Mouse (Mus musculus) neural tube, embryonic 15.5 days (tissue): ENCODE data around the gene Dnm3. TPM values are rescaled to one million over a fixed set of nuclear protein-coding genes. Genes with fewer than 3 reads are reported as not detected.
A peak's percentile ranks its signal among the peaks of the same experiment; 100 is the strongest.

Experiments used
- ATAC-seq: fragments of 200-750 bp; cut with Nextera tagmentation; 2 replicates; pipeline ENCODE4 v1.8.0; 2017; ENCODE audit warnings: mild to moderate bottlenecking, moderate TSS enrichment, moderate library complexity; ENCODE audit not compliant: low FRiP score
- H3K27ac ChIP-seq: fragments of 300-500 bp; sonication (generic); replicated peaks from 2 replicates; pipeline ENCODE4 v1.5.1; 2015; ENCODE audit warnings: mild to moderate bottlenecking, inconsistent platforms
- H3K27me3 ChIP-seq: fragments of 300-500 bp; sonication (generic); replicated peaks from 2 replicates; pipeline ENCODE4 v1.6.1; 2015; ENCODE audit warnings: inconsistent platforms
- H3K36me3 ChIP-seq: fragments of 300-500 bp; sonication (generic); 2 replicates; pipeline ENCODE4 v1.6.1; 2015; ENCODE audit warnings: inconsistent platforms
- H3K4me1 ChIP-seq: fragments of 300-500 bp; sonication (generic); 2 replicates; pipeline ENCODE4 v1.6.1; 2015; ENCODE audit warnings: inconsistent platforms
- H3K4me2 ChIP-seq: fragments of 300-500 bp; sonication (generic); 2 replicates; pipeline ENCODE4 v1.6.1; 2015; ENCODE audit warnings: inconsistent platforms, mild to moderate bottlenecking, moderate library complexity
- H3K4me3 ChIP-seq: fragments of 300-500 bp; sonication (generic); replicated peaks from 2 replicates; pipeline ENCODE4 v1.5.1; 2015; ENCODE audit warnings: mild to moderate bottlenecking, inconsistent platforms
- H3K9ac ChIP-seq: fragments of 300-500 bp; sonication (generic); replicated peaks from 2 replicates; pipeline ENCODE4 v1.6.1; 2015; ENCODE audit warnings: mild to moderate bottlenecking, inconsistent platforms
- H3K9me3 ChIP-seq: fragments of 300-500 bp; sonication (generic); replicated peaks from 2 replicates; pipeline ENCODE4 v1.6.1; 2016; ENCODE audit warnings: inconsistent platforms
- WGBS: fragments of 180-500 bp; shearing (Covaris S2); methylation state at CpG from one replicate; pipeline ENCODE4 v1.1.7; 2015; ENCODE audit warnings: mixed read lengths; 5-methylcytosine and 5-hydroxymethylcytosine counted together
- polyA plus RNA-seq: library from polyadenylated mRNA; unstranded; fragments of >200 nt; fragmentation: Nextera tagmentation; extraction: Ambion mirVana; gene quantifications from 2 replicates; pipeline ENCODE4 v1.2.1, GENCODE M21; 2015

Dnm3 gene
- polyA plus RNA-seq, 1 experiment from 2014 or later: 60.8 TPM

- Histone ChIP-seq H3K4me2 (no peak overlapping the region), H3K9ac (no peak overlapping the region), H3K4me3 (no peak overlapping the region), H3K9me3 (no peaks in the 10 kb centered on the region), H3K27ac (peak overlapping the region; percentile 42; the same call in 1 of the 2 replicates), H3K36me3 (no peaks in the 10 kb centered on the region), H3K27me3 (no peaks in the 10 kb centered on the region), H3K4me1 (peaks cover 14% of the 10 kb centered on the region)
- 66% methylated on average over 10 of the region's 10 CpGs for WGBS
- no peak for ATAC-seq
These were observed 402.0 kb downstream of the Dnm3 start for GRCm38 (mm10) chr1:162075831-162076230.

DNA sequence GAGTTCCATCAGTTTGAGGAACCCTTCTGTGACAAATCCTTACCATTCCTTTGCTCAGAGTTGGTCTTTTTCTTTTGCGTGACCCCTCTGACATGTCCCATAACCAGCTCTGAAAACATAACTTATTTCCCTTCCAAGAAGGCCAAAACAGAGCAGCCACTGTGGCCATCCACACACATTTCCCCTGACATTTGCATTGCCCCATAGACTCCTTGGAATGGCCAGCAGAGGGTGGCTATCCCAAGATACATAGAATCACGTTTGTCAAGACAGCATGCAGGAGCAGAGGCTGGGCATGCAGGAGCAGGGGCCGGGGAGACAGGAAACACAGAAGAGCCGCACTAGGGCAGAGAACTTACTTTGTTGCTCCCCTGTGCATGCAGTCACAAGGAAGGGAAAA, 402.4 kb downstream of the Dnm3 start:
- 71% methylated on average over 4 of the region's 4 CpGs for WGBS
- Histone ChIP-seq H3K4me1 (peaks cover 14% of the 10 kb centered on the region), H3K4me2 (no peak overlapping the region), H3K36me3 (no peaks in the 10 kb centered on the region), H3K9ac (no peak overlapping the region), H3K27me3 (no peaks in the 10 kb centered on the region), H3K27ac (peak overlapping the region; percentile 42; the same call in 1 of the 2 replicates), H3K9me3 (no peaks in the 10 kb centered on the region), H3K4me3 (no peak overlapping the region)
- no peak for ATAC-seq

DNA sequence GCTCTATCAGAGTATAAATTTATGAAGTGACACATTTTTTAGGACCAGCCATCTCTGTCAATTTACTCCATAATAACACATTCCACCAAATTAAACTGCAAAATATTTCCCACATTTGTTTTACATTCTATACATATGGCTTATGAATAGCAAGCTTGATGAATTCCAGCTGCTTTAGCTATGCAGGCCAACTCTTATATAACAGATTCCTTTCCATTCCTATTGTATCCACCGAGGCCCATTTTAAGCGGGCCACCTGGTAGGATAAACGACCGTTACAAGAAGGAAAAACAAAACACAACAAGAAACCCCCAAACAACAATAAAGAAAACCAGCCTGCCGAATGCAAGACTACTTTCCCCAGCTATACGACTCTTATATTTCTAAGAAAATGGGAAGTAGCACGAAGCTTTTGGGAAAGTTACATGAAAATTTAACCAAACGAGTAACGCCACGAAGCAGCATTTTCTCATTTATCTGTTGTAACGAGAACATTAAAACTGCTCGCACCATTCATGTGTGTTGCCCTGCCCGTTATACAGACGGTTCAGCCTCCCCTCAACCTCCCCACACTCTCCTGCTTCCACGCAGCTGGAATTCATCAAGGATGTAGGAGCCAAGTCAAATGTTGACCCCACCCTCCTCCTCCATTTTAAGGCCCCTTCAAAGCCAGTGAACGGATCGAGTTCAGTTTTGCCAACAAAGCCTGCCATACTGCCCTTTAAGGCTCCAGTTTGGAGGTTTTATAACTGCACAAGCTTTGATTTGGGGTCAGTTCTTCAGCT, 403.0 kb downstream of the Dnm3 start:
- Histone ChIP-seq H3K9ac (no peak overlapping the region), H3K9me3 (no peaks in the 10 kb centered on the region), H3K36me3 (no peaks in the 10 kb centered on the region), H3K27me3 (no peaks in the 10 kb centered on the region), H3K4me3 (no peak overlapping the region), H3K4me2 (no peak overlapping the region), H3K4me1 (peaks cover 14% of the 10 kb centered on the region), H3K27ac (no peak overlapping the region; the same call in 1 of the 2 replicates)
- ATAC-seq: no peak
- 56% methylated on average over 17 of the region's 17 CpGs for WGBS

- Histone ChIP-seq H3K4me3 (no peak overlapping the region), H3K4me1 (peaks cover 14% of the 10 kb centered on the region), H3K4me2 (no peak overlapping the region), H3K27me3 (no peaks in the 10 kb centered on the region), H3K9ac (no peak overlapping the region), H3K36me3 (no peaks in the 10 kb centered on the region), H3K9me3 (no peaks in the 10 kb centered on the region), H3K27ac (no peak overlapping the region)
- no peak for ATAC-seq
- 72% methylated on average over 7 of the region's 7 CpGs for WGBS
These were observed 404.8 kb downstream of the Dnm3 start for GRCm38 (mm10) chr1:162072917-162073578.

DNA sequence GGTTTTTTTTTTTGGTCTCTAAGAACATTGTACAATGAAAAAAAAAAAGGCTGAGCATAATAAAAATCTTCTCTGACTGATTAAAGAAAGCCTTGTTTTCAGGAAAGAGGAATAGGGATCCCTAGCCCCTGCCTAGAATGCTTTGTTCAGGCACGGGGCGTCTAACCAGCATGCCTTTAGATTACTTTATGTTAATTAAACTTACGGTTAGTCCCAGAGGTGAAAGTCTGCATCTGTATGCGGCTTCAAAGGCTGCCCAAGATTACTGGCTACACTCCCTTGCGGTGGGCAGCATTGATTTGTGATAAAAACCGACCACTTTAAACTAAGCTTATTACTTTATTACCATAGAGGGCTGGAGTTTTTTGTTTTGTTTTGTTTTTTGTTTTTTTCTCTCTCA, 424.2 kb downstream of the Dnm3 start:
- Histone ChIP-seq H3K4me1 (peaks cover 18% of the 10 kb centered on the region), H3K9me3 (no peaks in the 10 kb centered on the region), H3K27ac (no peak overlapping the region; the same call in 1 of the 2 replicates), H3K4me2 (no peak overlapping the region), H3K4me3 (no peak overlapping the region), H3K27me3 (no peaks in the 10 kb centered on the region), H3K9ac (no peak overlapping the region), H3K36me3 (no peaks in the 10 kb centered on the region)
- no peak for ATAC-seq
- 3% methylated on average over 6 of the region's 6 CpGs for WGBS

GRCm38 (mm10) chr1:162053186-162053585, 424.6 kb downstream of the Dnm3 start:
- ATAC-seq: no peak
- H3K36me3 ChIP-seq: no peaks in the 10 kb centered on the region
- no peaks in the 10 kb centered on the region for H3K27me3 ChIP-seq
- H3K27ac ChIP-seq: peak overlapping the region; percentile 70
- H3K9me3 ChIP-seq: no peaks in the 10 kb centered on the region
- H3K9ac ChIP-seq: no peak overlapping the region
- H3K4me1 ChIP-seq: peaks cover 18% of the 10 kb centered on the region
- WGBS: 17% methylated on average over 7 of the region's 7 CpGs
- H3K4me2 ChIP-seq: no peak overlapping the region
- no peak overlapping the region for H3K4me3 ChIP-seq

GRCm38 (mm10) chr1:162052755-162053154, 425.1 kb downstream of the Dnm3 start:
- 59% methylated on average over 6 of the region's 6 CpGs for WGBS
- H3K4me3 ChIP-seq: no peak overlapping the region
- no peaks in the 10 kb centered on the region for H3K36me3 ChIP-seq
- H3K4me2 ChIP-seq: no peak overlapping the region
- peak; percentile 18; the same call in 1 of the 2 replicates for ATAC-seq
- H3K27ac ChIP-seq: peak overlapping the region; percentile 33; the same call in 1 of the 2 replicates
- H3K9me3 ChIP-seq: no peaks in the 10 kb centered on the region
- H3K27me3 ChIP-seq: no peaks in the 10 kb centered on the region
- peaks cover 18% of the 10 kb centered on the region for H3K4me1 ChIP-seq
- H3K9ac ChIP-seq: no peak overlapping the region

DNA sequence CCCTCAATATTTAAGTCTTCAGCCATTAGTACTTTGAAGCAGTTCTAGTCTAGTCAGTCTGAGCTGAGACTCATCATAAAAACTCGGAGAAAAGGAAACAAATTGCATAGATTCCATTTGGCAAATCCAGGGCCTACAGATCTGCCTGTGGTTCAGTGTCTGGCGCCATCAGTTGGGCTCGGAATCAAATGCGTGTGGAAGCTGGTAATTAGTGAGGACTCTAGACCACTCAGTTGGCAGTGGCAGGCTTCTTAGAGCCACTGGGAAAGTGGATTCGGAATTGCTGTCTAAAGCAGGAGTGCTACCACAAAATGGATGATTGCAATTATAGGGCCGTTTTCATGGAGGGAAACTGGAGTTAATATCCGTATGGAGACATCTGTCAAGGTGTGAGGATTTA, 425.7 kb downstream of the Dnm3 start:
- H3K4me3 ChIP-seq: no peak overlapping the region
- no peaks in the 10 kb centered on the region for H3K36me3 ChIP-seq
- no peaks in the 10 kb centered on the region for H3K9me3 ChIP-seq
- H3K27me3 ChIP-seq: no peaks in the 10 kb centered on the region
- no peak overlapping the region for H3K9ac ChIP-seq
- H3K4me1 ChIP-seq: peaks cover 18% of the 10 kb centered on the region
- H3K27ac ChIP-seq: 0 out of 2 replicates have a peak overlapping the region, but pooled peaks have one; percentile 33
- H3K4me2 ChIP-seq: no peak overlapping the region
- 64% methylated on average over 7 of the region's 7 CpGs for WGBS
- peak; percentile 26; the same call in 1 of the 2 replicates for ATAC-seq

- 88% methylated on average over 4 of the region's 4 CpGs for WGBS
- no peak overlapping the region for H3K9ac ChIP-seq
- H3K27ac ChIP-seq: no peak overlapping the region
These were observed 426.1 kb downstream of the Dnm3 start for GRCm38 (mm10) chr1:162051710-162052109.

DNA sequence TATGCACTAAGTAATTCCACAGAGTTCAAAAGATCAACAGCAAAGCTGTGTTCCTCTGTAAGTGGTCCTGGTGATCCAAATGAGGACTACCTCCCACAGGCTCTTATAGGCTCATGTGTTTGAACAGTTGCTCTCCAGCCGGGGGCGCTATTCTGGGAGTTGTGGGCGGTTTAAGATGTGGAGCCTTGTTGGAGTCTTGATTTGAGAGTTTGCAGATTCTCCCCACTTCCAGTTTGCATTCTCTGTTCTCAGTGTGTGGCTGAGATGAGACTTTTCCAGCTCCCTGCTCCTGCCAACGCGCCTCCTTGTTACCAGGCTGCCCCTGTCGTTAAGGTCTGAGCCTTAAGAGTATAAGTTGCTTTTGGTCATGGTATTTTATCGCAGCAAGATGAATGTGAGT, 430.2 kb downstream of the Dnm3 start:
- no peak overlapping the region for H3K27ac ChIP-seq
- H3K9ac ChIP-seq: no peak overlapping the region
- no peaks in the 10 kb centered on the region for H3K9me3 ChIP-seq
- peaks cover 12% of the 10 kb centered on the region; the same call in 1 of the 2 replicates for H3K4me1 ChIP-seq
- no peak for ATAC-seq
- H3K36me3 ChIP-seq: no peaks in the 10 kb centered on the region
- H3K4me3 ChIP-seq: no peak overlapping the region
- no peak overlapping the region for H3K4me2 ChIP-seq
- 84% methylated on average over 7 of the region's 7 CpGs for WGBS
- no peaks in the 10 kb centered on the region for H3K27me3 ChIP-seq

More at GRCm38 (mm10) chr1:162051710-162052109, 426.1 kb downstream of the Dnm3 start:
- Histone ChIP-seq H3K4me1 (peaks cover 18% of the 10 kb centered on the region), H3K27me3 (no peaks in the 10 kb centered on the region), H3K36me3 (no peaks in the 10 kb centered on the region), H3K4me2 (no peak overlapping the region), H3K4me3 (no peak overlapping the region), H3K9me3 (no peaks in the 10 kb centered on the region)
- ATAC-seq: no peak

GRCm38 (mm10) chr1:162043788-162044717, 433.8 kb downstream of the Dnm3 start:
- ATAC-seq: no peak
- Histone ChIP-seq H3K27me3 (no peaks in the 10 kb centered on the region), H3K9ac (no peak overlapping the region), H3K4me2 (no peak overlapping the region), H3K4me1 (peaks cover 7% of the 10 kb centered on the region; the same call in 1 of the 2 replicates), H3K36me3 (no peaks in the 10 kb centered on the region), H3K4me3 (no peak overlapping the region), H3K27ac (no peak overlapping the region), H3K9me3 (no peaks in the 10 kb centered on the region)
- 77% methylated on average over 8 of the region's 8 CpGs for WGBS
